Mouse (Mus musculus): ENCODE results near the gene Spaar. TPM values are rescaled to one million over a fixed set of nuclear protein-coding genes. Genes with fewer than 3 reads are reported as not detected.
"Not testable (repeated sequence)": the region's sequence is repeated elsewhere in the genome, so short reads cannot be mapped to it uniquely, and the experiment has no call there.

Spaar gene
- polyA plus RNA-seq, 1 experiment from 2014 or later: 0.08 TPM

GRCm38 (mm10) chr4:43768341-43768740 is 38.5 kb downstream of the Spaar start:
- Histone ChIP-seq H3K36me3 (no peaks in the 10 kb centered on the region), H3K4me1 (no peaks in the 10 kb centered on the region), H3K27ac (replicated peaks) (no peak overlapping the region), H3K9ac (replicated peaks) (no peak overlapping the region), H3K4me2 (replicated peaks) (no peak overlapping the region), H3K27me3 (no peaks in the 10 kb centered on the region), H3K9me3 (no peaks in the 10 kb centered on the region), H3K4me3 (no peak overlapping the region)
- ATAC-seq (replicated peaks): no peak
- WGBS: 90% methylated on average over 5 of the region's 5 CpGs

- Histone ChIP-seq H3K27me3 (no peaks in the 10 kb centered on the region), H3K27ac (replicated peaks) (no peak overlapping the region), H3K4me1 (no peaks in the 10 kb centered on the region), H3K4me3 (no peak overlapping the region), H3K9me3 (no peaks in the 10 kb centered on the region), H3K9ac (replicated peaks) (no peak overlapping the region), H3K36me3 (no peaks in the 10 kb centered on the region), H3K4me2 (replicated peaks) (no peak overlapping the region)
- no peak for ATAC-seq (replicated peaks)
- 100% methylated on average over 2 of the region's 2 CpGs for WGBS
These were observed 39.5 kb downstream of the Spaar start for GRCm38 (mm10) chr4:43769374-43769773.

DNA sequence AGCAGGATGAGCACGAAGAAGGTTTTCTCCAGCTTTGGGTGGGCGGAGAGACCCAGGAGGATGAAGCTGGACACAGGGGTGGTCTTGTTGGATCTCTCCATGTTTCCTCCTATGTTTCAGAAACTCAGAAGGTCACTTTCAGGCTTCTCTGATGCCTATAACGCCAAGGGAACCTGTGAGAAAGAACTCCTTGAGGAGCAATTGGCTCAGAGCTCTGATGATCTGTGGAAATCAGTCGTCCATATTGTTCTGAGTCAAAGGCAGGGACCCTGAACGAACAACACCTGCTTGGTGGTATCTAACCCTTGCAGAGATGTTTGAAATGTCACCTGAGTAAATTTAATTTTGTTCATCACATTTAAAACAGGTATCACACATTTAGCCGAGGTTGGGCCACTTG is 41.1 kb downstream of the Spaar start, which contains the start of gene Olfr159:
Gene Olfr159 (minus strand): TSS at position 101 of the 400 bp plus-strand sequence.
- ATAC-seq (replicated peaks): no peak
- 86% methylated on average over 6 of the region's 6 CpGs for WGBS

DNA sequence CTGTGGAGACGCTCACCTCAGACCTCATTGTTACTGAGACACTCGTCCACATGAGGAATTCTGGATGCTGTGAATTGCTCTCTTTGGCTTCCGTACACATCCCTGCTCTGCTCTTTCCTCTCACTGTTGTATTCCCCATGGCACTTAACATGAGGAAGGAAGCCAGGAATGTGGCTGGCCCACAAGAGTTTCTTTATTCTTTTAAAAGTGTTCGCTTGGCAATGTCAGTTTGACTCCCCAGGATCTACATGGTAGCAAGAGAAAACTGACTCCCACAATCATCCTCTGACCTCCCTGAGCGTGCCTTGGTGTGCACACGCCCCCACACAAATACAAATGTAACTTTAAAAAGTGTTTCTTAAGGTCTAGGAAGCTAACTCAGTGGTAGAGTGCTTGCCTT is 41.8 kb downstream of the Spaar start:
- H3K27me3 ChIP-seq: no peaks in the 10 kb centered on the region
- H3K4me3 ChIP-seq: no peak overlapping the region
- H3K36me3 ChIP-seq: no peaks in the 10 kb centered on the region
- no peak for ATAC-seq (replicated peaks)
- WGBS: 67% methylated on average over 6 of the region's 6 CpGs
- no peaks in the 10 kb centered on the region for H3K4me1 ChIP-seq
- no peak overlapping the region for H3K27ac ChIP-seq (replicated peaks)
- no peak overlapping the region for H3K9ac ChIP-seq (replicated peaks)
- H3K9me3 ChIP-seq: no peaks in the 10 kb centered on the region
- no peak overlapping the region for H3K4me2 ChIP-seq (replicated peaks)

More for the DNA sequence above, 41.1 kb downstream of the Spaar start, which contains the start of gene Olfr159:
- Histone ChIP-seq H3K27ac (replicated peaks) (no peak within 1 kb of the TSS), H3K4me1 (no peaks in the 10 kb centered on the region), H3K4me2 (replicated peaks) (no peak within 1 kb of the TSS), H3K9me3 (no peaks in the 10 kb centered on the region), H3K9ac (replicated peaks) (no peak within 1 kb of the TSS), H3K4me3 (no peak within 1 kb of the TSS), H3K27me3 (no peaks in the 10 kb centered on the region), H3K36me3 (no peaks in the 10 kb centered on the region)

DNA sequence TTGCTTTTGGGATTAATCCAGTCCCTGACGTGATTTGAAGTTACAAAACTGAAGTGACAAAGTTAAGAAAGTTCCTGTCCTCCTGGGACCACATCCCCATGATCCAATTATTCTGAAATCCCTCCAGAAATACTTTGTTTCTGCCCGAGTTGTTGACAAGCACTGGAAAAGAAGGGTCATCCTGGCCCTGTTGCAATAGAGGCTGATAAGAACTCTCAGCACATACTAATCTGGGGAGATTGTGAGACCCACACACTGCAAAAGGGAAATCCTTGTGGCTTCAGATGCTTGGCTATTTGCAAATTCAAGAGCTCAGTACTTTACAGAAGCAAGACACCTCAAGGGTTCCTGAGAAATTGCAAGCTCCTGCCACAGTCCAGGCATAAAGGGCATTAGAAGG is 42.5 kb downstream of the Spaar start:
- H3K4me3 ChIP-seq: no peak overlapping the region
- H3K36me3 ChIP-seq: no peaks in the 10 kb centered on the region
- ATAC-seq (replicated peaks): no peak
- 28% methylated on average over 2 of the region's 2 CpGs for WGBS
- no peak overlapping the region for H3K27ac ChIP-seq (replicated peaks)
- H3K9me3 ChIP-seq: no peaks in the 10 kb centered on the region
- no peaks in the 10 kb centered on the region for H3K4me1 ChIP-seq
- no peak overlapping the region for H3K4me2 ChIP-seq (replicated peaks)
- no peaks in the 10 kb centered on the region for H3K27me3 ChIP-seq
- H3K9ac ChIP-seq (replicated peaks): no peak overlapping the region

DNA sequence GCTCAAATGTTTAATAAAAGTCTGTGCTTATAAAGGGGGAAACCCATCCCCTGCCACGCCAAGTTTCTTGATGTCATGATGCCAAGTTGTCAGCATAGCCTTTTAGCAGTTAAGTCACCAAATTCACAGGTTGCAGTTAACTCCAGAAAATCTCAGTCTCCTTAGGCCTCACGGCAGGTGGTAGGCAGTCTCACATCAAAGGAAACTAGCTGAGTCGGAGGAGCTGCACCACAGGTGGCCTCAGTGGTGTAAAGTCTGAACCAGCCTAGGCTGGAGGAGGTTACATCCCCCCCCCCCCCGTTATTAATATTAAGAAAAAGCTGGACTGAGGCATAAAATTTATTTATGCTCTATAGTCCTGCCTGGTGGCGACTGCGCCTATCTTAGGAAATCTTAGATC is 65.5 kb downstream of the Spaar start:
- no peak overlapping the region for H3K4me3 ChIP-seq
- no peaks in the 10 kb centered on the region for H3K4me1 ChIP-seq
- H3K4me2 ChIP-seq (replicated peaks): no peak overlapping the region
- no peaks in the 10 kb centered on the region for H3K36me3 ChIP-seq
- no peak overlapping the region for H3K27ac ChIP-seq (replicated peaks)
- no peaks in the 10 kb centered on the region for H3K27me3 ChIP-seq
- 78% methylated on average over 6 of the region's 6 CpGs for WGBS
- H3K9ac ChIP-seq (replicated peaks): no peak overlapping the region
- no peak for ATAC-seq (replicated peaks)
- H3K9me3 ChIP-seq: no peaks in the 10 kb centered on the region

- H3K27me3 ChIP-seq; H3K36me3 ChIP-seq; H3K27ac ChIP-seq (replicated peaks); H3K4me1 ChIP-seq; H3K9me3 ChIP-seq; H3K4me3 ChIP-seq; H3K9ac ChIP-seq (replicated peaks); ATAC-seq (replicated peaks); H3K4me2 ChIP-seq (replicated peaks): not testable (repeated sequence)
- 86% methylated on average over 5 of the region's 5 CpGs for WGBS
These were observed 66.0 kb downstream of the Spaar start for GRCm38 (mm10) chr4:43795844-43796243.

DNA sequence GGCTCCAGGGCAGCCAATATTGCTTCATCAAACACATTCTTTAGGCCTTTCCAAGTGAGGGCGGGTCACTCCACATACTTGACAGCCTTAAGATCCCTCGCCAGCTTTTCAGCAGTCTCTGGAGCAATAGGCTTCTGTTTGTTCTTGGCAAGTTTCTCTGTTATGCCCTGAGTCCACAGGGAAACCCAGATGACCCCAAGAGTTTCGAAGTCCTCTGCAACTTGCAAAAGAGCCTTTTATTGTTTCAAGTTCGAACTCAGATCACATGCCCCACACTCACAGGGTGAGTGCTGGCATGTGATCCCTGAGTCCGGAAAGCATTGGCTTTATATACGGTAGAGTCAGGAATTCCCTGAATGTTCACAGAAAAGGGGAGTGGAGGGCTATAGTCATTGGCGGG is 69.1 kb downstream of the Spaar start:
- Histone ChIP-seq H3K27me3 (no peaks in the 10 kb centered on the region), H3K27ac (replicated peaks) (no peak overlapping the region), H3K4me2 (replicated peaks) (no peak overlapping the region), H3K36me3 (no peaks in the 10 kb centered on the region), H3K9ac (replicated peaks) (no peak overlapping the region), H3K4me1 (no peaks in the 10 kb centered on the region), H3K4me3 (no peak overlapping the region), H3K9me3 (no peaks in the 10 kb centered on the region)
- WGBS: 82% methylated on average over 7 of the region's 7 CpGs
- no peak for ATAC-seq (replicated peaks)

Other genes starting within 250 kb of the Spaar start
- not detected in 2 replicates for gene Sit1, start 246.3 kb upstream of the Spaar start, polyA plus RNA-seq (2015; fragmentation: Nextera tagmentation; extraction: Ambion mirVana)
- gene Ccdc107, start 237.1 kb upstream of the Spaar start, polyA plus RNA-seq (2015; fragmentation: Nextera tagmentation; extraction: Ambion mirVana): 61.0 and 61.8 TPM in 2 replicates
- gene Arhgef39, start 230.3 kb upstream of the Spaar start, polyA plus RNA-seq (2015; fragmentation: Nextera tagmentation; extraction: Ambion mirVana): 17.5 and 25.3 TPM in 2 replicates
- gene Car9, start 223.1 kb upstream of the Spaar start, polyA plus RNA-seq (2015; fragmentation: Nextera tagmentation; extraction: Ambion mirVana): 0.19 and 0.41 TPM in 2 replicates
- gene Tpm2, start 206.3 kb upstream of the Spaar start, polyA plus RNA-seq (2015; fragmentation: Nextera tagmentation; extraction: Ambion mirVana): 9.7 and 9.8 TPM in 2 replicates
- gene Creb3, start 167.7 kb upstream of the Spaar start, polyA plus RNA-seq (2015; fragmentation: Nextera tagmentation; extraction: Ambion mirVana): 77.7 and 78.8 TPM in 2 replicates
- 53.2 and 54.2 TPM in 2 replicates for gene Tln1, start 167.3 kb upstream of the Spaar start, polyA plus RNA-seq (2015; fragmentation: Nextera tagmentation; extraction: Ambion mirVana)
- gene Rgp1, start 151.3 kb upstream of the Spaar start, polyA plus RNA-seq (2015; fragmentation: Nextera tagmentation; extraction: Ambion mirVana): 21.5 and 28.2 TPM in 2 replicates
- gene Gba2, start 151.2 kb upstream of the Spaar start, polyA plus RNA-seq (2015; fragmentation: Nextera tagmentation; extraction: Ambion mirVana): 59.1 and 61.0 TPM in 2 replicates
- gene Msmp, start 145.5 kb upstream of the Spaar start, polyA plus RNA-seq (2015; fragmentation: Nextera tagmentation; extraction: Ambion mirVana): 0.56 and 0.81 TPM in 2 replicates
- 12.7 and 15.4 TPM in 2 replicates for gene Npr2, start 98.1 kb upstream of the Spaar start, polyA plus RNA-seq (2015; fragmentation: Nextera tagmentation; extraction: Ambion mirVana)
- gene Spag8, start 76.4 kb upstream of the Spaar start, polyA plus RNA-seq (2015; fragmentation: Nextera tagmentation; extraction: Ambion mirVana): 4.3 and 6.7 TPM in 2 replicates
- gene Hint2, start 73.6 kb upstream of the Spaar start, polyA plus RNA-seq (2015; fragmentation: Nextera tagmentation; extraction: Ambion mirVana): 65.5 and 74.0 TPM in 2 replicates
- 16.2 TPM in 2 replicates for gene Tmem8b, start 61.1 kb upstream of the Spaar start, polyA plus RNA-seq (2015; fragmentation: Nextera tagmentation; extraction: Ambion mirVana)
- gene Fam221b, start 60.9 kb upstream of the Spaar start, polyA plus RNA-seq (2015; fragmentation: Nextera tagmentation; extraction: Ambion mirVana): 1.6 and 1.7 TPM in 2 replicates
- gene Olfr70, start 29.2 kb upstream of the Spaar start, polyA plus RNA-seq (2015; fragmentation: Nextera tagmentation; extraction: Ambion mirVana): not detected in 2 replicates
- not detected in 2 replicates for gene Olfr71, start 19.8 kb upstream of the Spaar start, polyA plus RNA-seq (2015; fragmentation: Nextera tagmentation; extraction: Ambion mirVana)
- gene Hrct1, start 2.8 kb upstream of the Spaar start, polyA plus RNA-seq (2015; fragmentation: Nextera tagmentation; extraction: Ambion mirVana): 0.19 and 0.42 TPM in 2 replicates
- gene Olfr159, start 41.0 kb downstream of the Spaar start, polyA plus RNA-seq (2015; fragmentation: Nextera tagmentation; extraction: Ambion mirVana): not detected in 2 replicates
- not detected in 2 replicates for gene Olfr156, start 93.9 kb downstream of the Spaar start, polyA plus RNA-seq (2015; fragmentation: Nextera tagmentation; extraction: Ambion mirVana)
- not detected in 2 replicates for gene Olfr157, start 110.2 kb downstream of the Spaar start, polyA plus RNA-seq (2015; fragmentation: Nextera tagmentation; extraction: Ambion mirVana)
- not detected in 2 replicates for gene Olfr155, start 121.5 kb downstream of the Spaar start, polyA plus RNA-seq (2015; fragmentation: Nextera tagmentation; extraction: Ambion mirVana)
- 4.1 and 4.4 TPM in 2 replicates for gene Reck, start 145.5 kb downstream of the Spaar start, polyA plus RNA-seq (2015; fragmentation: Nextera tagmentation; extraction: Ambion mirVana)
- 29.7 and 30.0 TPM in 2 replicates for gene Glipr2, start 227.4 kb downstream of the Spaar start, polyA plus RNA-seq (2015; fragmentation: Nextera tagmentation; extraction: Ambion mirVana)

All from forebrain, embryonic 15.5 days (tissue).